Mouse (Mus musculus) ES-E14 (cell line): ENCODE measurements around the gene Get4. TPM values are rescaled to one million over a fixed set of nuclear protein-coding genes. Genes with fewer than 3 reads are reported as not detected.

Source experiments
- DNase-seq: peaks from one replicate; pipeline ENCODE4 v3.0.0-alpha.2; 2013; ENCODE audit warnings: low read depth, low spot score
- H3K27ac ChIP-seq: 2 replicates; pipeline ENCODE4 v1.5.1; 2012; ENCODE audit warnings: low read depth, mild to moderate bottlenecking, low read length, moderate library complexity, mixed read lengths; ENCODE audit not compliant: poor library complexity, insufficient read depth, severe bottlenecking
- H3K36me3 ChIP-seq: 2 replicates; pipeline ENCODE4 v1.6.1; 2012; ENCODE audit warnings: mild to moderate bottlenecking, low read length, moderate library complexity, mixed read lengths; ENCODE audit not compliant: control insufficient read depth, poor library complexity, insufficient read depth, severe bottlenecking
- H3K4me1 ChIP-seq, 2 experiments: fragments of 150-350 bp in 1 of 2; sonication (generic) in 1 of 2; 2 replicates each; pipeline ENCODE4 v1.6.1; 2012; ENCODE audit warnings: low read length in 2 of 2, mild to moderate bottlenecking in 1 of 2, mixed read lengths in 1 of 2; ENCODE audit not compliant: control insufficient read depth in 2 of 2, insufficient read depth in 2 of 2, poor library complexity in 1 of 2
- H3K4me3 ChIP-seq, 2 experiments: fragments of 150-350 bp in 1 of 2; sonication (generic) in 1 of 2; 2 replicates each; pipeline ENCODE4 v1.5.1; 2012; ENCODE audit warnings: low read length in 2 of 2, low read depth in 1 of 2, mild to moderate bottlenecking in 1 of 2, mixed read lengths in 1 of 2; ENCODE audit not compliant: insufficient read depth in 1 of 2, poor library complexity in 1 of 2, severe bottlenecking in 1 of 2
- H3K9ac ChIP-seq: 2 replicates; pipeline ENCODE4 v1.6.1; 2012; ENCODE audit warnings: low read depth, mild to moderate bottlenecking, low read length, mixed read lengths; ENCODE audit not compliant: poor library complexity, insufficient read depth, severe bottlenecking
- H3K9me3 ChIP-seq: fragments of 150-350 bp; sonication (generic); 2 replicates; pipeline ENCODE4 v1.6.1; 2012; ENCODE audit warnings: low read depth, mild to moderate bottlenecking, low read length; ENCODE audit not compliant: control insufficient read depth, insufficient read depth
- CHD2 ChIP-seq: IDR thresholded peaks from 2 replicates; pipeline ENCODE4 v1.6.1; 2014; ENCODE audit warnings: mild to moderate bottlenecking, low read depth, low read length, inconsistent platforms
- HCFC1 ChIP-seq: IDR thresholded peaks from 2 replicates; pipeline ENCODE4 v1.6.1; 2012; ENCODE audit warnings: low read length, inconsistent platforms, borderline replicate concordance; ENCODE audit not compliant: insufficient read depth
- MAFK ChIP-seq: IDR thresholded peaks from 2 replicates; pipeline ENCODE4 v1.6.1; 2014; ENCODE audit warnings: mild to moderate bottlenecking, low read depth, low read length, inconsistent platforms; ENCODE audit not compliant: insufficient read depth
- ZC3H11A ChIP-seq: IDR thresholded peaks from 2 replicates; pipeline ENCODE4 v1.6.1; 2012; ENCODE audit warnings: low read depth, mild to moderate bottlenecking, inconsistent platforms, low read length, borderline replicate concordance
- ZNF384 ChIP-seq: IDR thresholded peaks from 2 replicates; pipeline ENCODE4 v1.6.1; 2012; ENCODE audit warnings: low read depth, low read length, inconsistent platforms
- in situ Hi-C, 2 experiments: fragments of 600-800 bp; cut with MboI; formaldehyde crosslinking; loops; one replicate each; pipeline ENCODE4 v1.15.1; 2025; ENCODE audit warnings: low sequenced_read_pairs in 2 of 2, inconsistent platforms in 1 of 2; ENCODE audit not compliant: unreplicated experiment in 2 of 2
- total RNA-seq: library from RNA; depleted of rRNA; stranded (reverse); fragments of 300-350 nt; gene quantifications from 2 replicates; pipeline ENCODE4 v1.2.3, GENCODE M21; 2012

Get4 gene
- total RNA-seq, 1 experiment: 140 TPM

- Histone ChIP-seq H3K4me1 (peaks cover 12 to 14% of the 10 kb centered on the region in 2 experiments), H3K27ac (no peak overlapping the region), H3K4me3 (no peak overlapping the region), H3K36me3 (peaks cover 13% of the 10 kb centered on the region; the same call in 1 of the 2 replicates), H3K9ac (no peak overlapping the region), H3K9me3 (no peaks in the 10 kb centered on the region)
- in situ Hi-C loops: no loop called here
- no peak for DNase-seq
- no peak for TF ChIP-seq ZNF384
- TF ChIP-seq MAFK: no peak
- no peak for TF ChIP-seq CHD2
- no peak for TF ChIP-seq HCFC1
- TF ChIP-seq ZC3H11A: no peak
Measured at GRCm38 (mm10) chr5:139255777-139256176, 3.7 kb downstream of the Get4 start.

- in situ Hi-C loops: no loop called here
- peaks cover 12 to 14% of the 10 kb centered on the region in 2 experiments for H3K4me1 ChIP-seq
- no peak for DNase-seq
Measured at GRCm38 (mm10) chr5:139256211-139256765, 4.2 kb downstream of the Get4 start.

GRCm38 (mm10) chr5:139257265-139257664 is 5.1 kb downstream of the Get4 start:
- 0 out of 2 replicates have a peak overlapping the region, but pooled peaks have one; percentile 19 for H3K27ac ChIP-seq
- in situ Hi-C loops: no loop called here
- H3K4me1 ChIP-seq: peaks cover 12 to 14% of the 10 kb centered on the region in 2 experiments

More at GRCm38 (mm10) chr5:139256211-139256765, 4.2 kb downstream of the Get4 start:
- TF ChIP-seq ZNF384 (0 out of 2 replicates have a peak, but pooled peaks have one; percentile 52), ZC3H11A (no peak)
- Histone ChIP-seq H3K4me3 (no peak overlapping the region), H3K9me3 (no peaks in the 10 kb centered on the region), H3K36me3 (peaks cover 15% of the 10 kb centered on the region; the same call in 1 of the 2 replicates), H3K27ac (no peak overlapping the region), H3K9ac (no peak overlapping the region)

GRCm38 (mm10) chr5:139257818-139258217 is 5.7 kb downstream of the Get4 start:
- H3K27ac ChIP-seq: no peak overlapping the region
- peaks cover 30% of the 10 kb centered on the region; the same call in 1 of the 2 replicates for H3K36me3 ChIP-seq

More at GRCm38 (mm10) chr5:139257265-139257664, 5.1 kb downstream of the Get4 start:
- Histone ChIP-seq H3K4me3 (no peak overlapping the region), H3K36me3 (peaks cover 25% of the 10 kb centered on the region; the same call in 1 of the 2 replicates), H3K9ac (no peak overlapping the region), H3K9me3 (no peaks in the 10 kb centered on the region)
- TF ChIP-seq CHD2: no peak
- DNase-seq: no peak

GRCm38 (mm10) chr5:139258371-139259035 is 6.4 kb downstream of the Get4 start:
- TF ChIP-seq CHD2 (no peak), ZC3H11A (no peak), ZNF384 (no peak)
- no peak overlapping the region for H3K4me3 ChIP-seq

More at GRCm38 (mm10) chr5:139257818-139258217, 5.7 kb downstream of the Get4 start:
- Histone ChIP-seq H3K4me3 (no peak overlapping the region), H3K4me1 (peaks cover 12 to 14% of the 10 kb centered on the region in 2 experiments), H3K9ac (no peak overlapping the region), H3K9me3 (no peaks in the 10 kb centered on the region)
- no peak for DNase-seq
- in situ Hi-C loops: no loop called here
- TF ChIP-seq MAFK: no peak
- no peak for TF ChIP-seq ZNF384
- no peak for TF ChIP-seq CHD2
- no peak for TF ChIP-seq HCFC1
- no peak for TF ChIP-seq ZC3H11A

More at GRCm38 (mm10) chr5:139258371-139259035, 6.4 kb downstream of the Get4 start:
- in situ Hi-C loops: no loop called here
- no peak overlapping the region for H3K9ac ChIP-seq
- H3K36me3 ChIP-seq: peaks cover 34% of the 10 kb centered on the region
- H3K27ac ChIP-seq: no peak overlapping the region; the same call in 1 of the 2 replicates
- no peaks in the 10 kb centered on the region for H3K9me3 ChIP-seq
- peaks cover 11 to 12% of the 10 kb centered on the region in 2 experiments for H3K4me1 ChIP-seq
- peak; percentile 17 for DNase-seq
